Mouse (Mus musculus): ENCODE results near the gene Txnip.

The Txnip gene

GRCm38 (mm10) chr3:96568605-96569004 is 10.8 kb downstream of the Txnip start:
- DNase-seq (ENCODE audit: low read depth, low spot score) = no peak

GRCm38 (mm10) chr3:96569506-96569905 is 11.7 kb downstream of the Txnip start:
- DNase-seq (ENCODE audit: low read depth, low spot score) = no peak

GRCm38 (mm10) chr3:96569966-96570605 is 12.3 kb downstream of the Txnip start:
- DNase-seq (ENCODE audit: low read depth, low spot score) = no peak

GRCm38 (mm10) chr3:96570643-96571042 is 12.9 kb downstream of the Txnip start:
- no peak for DNase-seq (ENCODE audit: low read depth, low spot score)

GRCm38 (mm10) chr3:96571336-96571735 is 13.6 kb downstream of the Txnip start:
- DNase-seq (ENCODE audit: low read depth, low spot score) = no peak

GRCm38 (mm10) chr3:96571896-96572698 is 14.3 kb downstream of the Txnip start:
- DNase-seq (ENCODE audit: low read depth, low spot score) = peak; percentile 81

GRCm38 (mm10) chr3:96573611-96574511 is 16.1 kb downstream of the Txnip start:
- DNase-seq (ENCODE audit: low read depth, low spot score) = peak; percentile 91

GRCm38 (mm10) chr3:96575272-96575984 is 17.7 kb downstream of the Txnip start:
- peak; percentile 86 for DNase-seq (ENCODE audit: low read depth, low spot score)

- DNase-seq (ENCODE audit: low read depth, low spot score) = peak; percentile 93
These were observed 18.4 kb downstream of the Txnip start for GRCm38 (mm10) chr3:96576005-96576658.

GRCm38 (mm10) chr3:96576690-96577541 is 19.2 kb downstream of the Txnip start, which contains the start of gene Gm16253:
Gene Gm16253, plus strand, starts transcription at chr3:96576984.
- DNase-seq (ENCODE audit: low read depth, low spot score) = peak; percentile 98

- no peak for DNase-seq (ENCODE audit: low read depth, low spot score)
These were observed 19.8 kb downstream of the Txnip start for GRCm38 (mm10) chr3:96577566-96577965.

GRCm38 (mm10) chr3:96578561-96579238 is 20.9 kb downstream of the Txnip start:
- no peak for DNase-seq (ENCODE audit: low read depth, low spot score)

- DNase-seq (ENCODE audit: low read depth, low spot score) = no peak
These were observed 21.5 kb downstream of the Txnip start for GRCm38 (mm10) chr3:96579239-96579750.

GRCm38 (mm10) chr3:96579885-96580454 is 22.2 kb downstream of the Txnip start:
- DNase-seq (ENCODE audit: low read depth, low spot score) = peak; percentile 93

GRCm38 (mm10) chr3:96581141-96581540 is 23.4 kb downstream of the Txnip start:
- DNase-seq (ENCODE audit: low read depth, low spot score) = no peak

- no peak for DNase-seq (ENCODE audit: low read depth, low spot score)
These were observed 24.2 kb downstream of the Txnip start for GRCm38 (mm10) chr3:96581771-96582515.

- no peak for DNase-seq (ENCODE audit: low read depth, low spot score)
These were observed 25.6 kb downstream of the Txnip start for GRCm38 (mm10) chr3:96583386-96583785.

GRCm38 (mm10) chr3:96590657-96591056 is 32.9 kb downstream of the Txnip start:
- no peak for DNase-seq (ENCODE audit: low read depth, low spot score)
